Mouse (Mus musculus) forebrain, embryonic 16.5 days (tissue): ENCODE results near the gene Smim24. TPM values are rescaled to one million over a fixed set of nuclear protein-coding genes. Genes with fewer than 3 reads are reported as not detected.

Experiments used
- ATAC-seq: fragments of 200-750 bp; cut with Nextera tagmentation; 2 replicates; pipeline ENCODE4 v1.8.0; 2017; ENCODE audit warnings: mild to moderate bottlenecking, moderate library complexity
- H3K27ac ChIP-seq: fragments of 300-500 bp; sonication (generic); 2 replicates; pipeline ENCODE4 v1.5.1; 2014; ENCODE audit warnings: low read length, control low read depth
- H3K27me3 ChIP-seq: fragments of 300-500 bp; sonication (generic); replicated peaks from 2 replicates; pipeline ENCODE4 v1.6.1; 2014; ENCODE audit warnings: low read length; ENCODE audit not compliant: control insufficient read depth, insufficient read depth
- H3K36me3 ChIP-seq: fragments of 300-500 bp; sonication (generic); 2 replicates; pipeline ENCODE4 v1.6.1; 2014; ENCODE audit not compliant: control insufficient read depth, insufficient read depth
- H3K4me1 ChIP-seq: fragments of 300-500 bp; sonication (generic); replicated peaks from 2 replicates; pipeline ENCODE4 v1.6.1; 2014; ENCODE audit warnings: low read length; ENCODE audit not compliant: control insufficient read depth, insufficient read depth
- H3K4me2 ChIP-seq: fragments of 300-500 bp; sonication (generic); 2 replicates; pipeline ENCODE4 v1.6.1; 2014; ENCODE audit warnings: mild to moderate bottlenecking, low read length, control low read depth
- H3K4me3 ChIP-seq: fragments of 300-500 bp; sonication (generic); replicated peaks from 2 replicates; pipeline ENCODE4 v1.5.1; 2014; ENCODE audit warnings: mild to moderate bottlenecking, low read length, control low read depth
- H3K9ac ChIP-seq: fragments of 300-500 bp; sonication (generic); replicated peaks from 2 replicates; pipeline ENCODE4 v1.6.1; 2014; ENCODE audit warnings: low read depth, low read length, control low read depth
- H3K9me3 ChIP-seq: fragments of 300-500 bp; sonication (generic); 2 replicates; pipeline ENCODE4 v1.6.1; 2016; ENCODE audit warnings: low read length; ENCODE audit not compliant: control insufficient read depth
- WGBS: fragments of 180-500 bp; shearing (Covaris S2); extraction: QIAGEN DNeasy Blood & Tissue Kit; methylation state at CpG from one replicate; pipeline ENCODE4 v1.1.7; 2014; 5-methylcytosine and 5-hydroxymethylcytosine counted together
- polyA plus RNA-seq: library from polyadenylated mRNA; unstranded; fragments of >200 nt; fragmentation: Nextera tagmentation; extraction: Ambion mirVana; gene quantifications from 2 replicates; pipeline ENCODE4 v1.2.1, GENCODE M21; 2015

The Smim24 gene
- polyA plus RNA-seq, 1 experiment from 2014 or later = 1.2 TPM

- H3K4me1 ChIP-seq = peaks cover 45% of the 10 kb centered on the region
- no peaks in the 10 kb centered on the region for H3K9me3 ChIP-seq
- no peak overlapping the region for H3K9ac ChIP-seq
- H3K4me2 ChIP-seq = no peak overlapping the region
- 84% methylated on average over 3 of the region's 3 CpGs for WGBS
- H3K27me3 ChIP-seq = peaks cover 3% of the 10 kb centered on the region; the same call in 1 of the 2 replicates
- ATAC-seq = no peak
- no peak overlapping the region for H3K27ac ChIP-seq
- H3K4me3 ChIP-seq = no peak overlapping the region
- H3K36me3 ChIP-seq = no peaks in the 10 kb centered on the region
These were observed 29.9 kb downstream of the Smim24 start for GRCm38 (mm10) chr10:81422661-81423217.

- Histone ChIP-seq H3K27me3 (peaks cover 3% of the 10 kb centered on the region; the same call in 1 of the 2 replicates), H3K27ac (no peak overlapping the region), H3K4me1 (peaks cover 36% of the 10 kb centered on the region), H3K9ac (no peak overlapping the region), H3K4me3 (no peak overlapping the region), H3K9me3 (no peaks in the 10 kb centered on the region), H3K36me3 (no peaks in the 10 kb centered on the region), H3K4me2 (no peak overlapping the region)
- 68% methylated on average over 4 of the region's 4 CpGs for WGBS
- no peak for ATAC-seq
These were observed 30.8 kb downstream of the Smim24 start for GRCm38 (mm10) chr10:81423476-81424245.

GRCm38 (mm10) chr10:81424246-81425051 lies 31.6 kb downstream of the Smim24 start:
- H3K27me3 ChIP-seq = peaks cover 3% of the 10 kb centered on the region; the same call in 1 of the 2 replicates
- peak overlapping the region; percentile 47; the same call in 1 of the 2 replicates for H3K27ac ChIP-seq
- H3K36me3 ChIP-seq = no peaks in the 10 kb centered on the region
- H3K9ac ChIP-seq = no peak overlapping the region
- H3K4me2 ChIP-seq = peak overlapping the region; percentile 20
- H3K9me3 ChIP-seq = no peaks in the 10 kb centered on the region
- 6% methylated on average over 22 of the region's 25 CpGs for WGBS
- H3K4me1 ChIP-seq = peaks cover 34% of the 10 kb centered on the region
- ATAC-seq = no peak
- H3K4me3 ChIP-seq = no peak overlapping the region

GRCm38 (mm10) chr10:81425236-81425850 lies 32.5 kb downstream of the Smim24 start:
- H3K27ac ChIP-seq = peak overlapping the region; percentile 47
- 32% methylated on average over 10 of the region's 10 CpGs for WGBS

GRCm38 (mm10) chr10:81426081-81426671 lies 33.3 kb downstream of the Smim24 start:
- Histone ChIP-seq H3K9me3 (no peaks in the 10 kb centered on the region), H3K4me2 (peak overlapping the region; percentile 67), H3K36me3 (no peaks in the 10 kb centered on the region), H3K4me1 (peaks cover 40% of the 10 kb centered on the region), H3K27ac (0 out of 2 replicates have a peak overlapping the region, but pooled peaks have one; percentile 27), H3K4me3 (peak overlapping the region; percentile 45), H3K27me3 (peaks cover 3% of the 10 kb centered on the region; the same call in 1 of the 2 replicates), H3K9ac (peak overlapping the region; percentile 58)
- under 1% methylated on average over 20 of the region's 33 CpGs for WGBS
- ATAC-seq = no peak

More at GRCm38 (mm10) chr10:81425236-81425850, 32.5 kb downstream of the Smim24 start:
- Histone ChIP-seq H3K9me3 (no peaks in the 10 kb centered on the region), H3K9ac (0 out of 2 replicates have a peak overlapping the region, but pooled peaks have one; percentile 17), H3K4me2 (peak overlapping the region; percentile 67), H3K27me3 (peaks cover 3% of the 10 kb centered on the region; the same call in 1 of the 2 replicates), H3K36me3 (no peaks in the 10 kb centered on the region), H3K4me3 (no peak overlapping the region), H3K4me1 (peaks cover 37% of the 10 kb centered on the region)
- ATAC-seq = no peak

- peaks cover 46% of the 10 kb centered on the region for H3K4me1 ChIP-seq
- peaks cover 3% of the 10 kb centered on the region; the same call in 1 of the 2 replicates for H3K27me3 ChIP-seq
- H3K9me3 ChIP-seq = no peaks in the 10 kb centered on the region
- peak overlapping the region; percentile 45 for H3K4me3 ChIP-seq
- peak overlapping the region; percentile 58 for H3K9ac ChIP-seq
- no peak overlapping the region for H3K27ac ChIP-seq
- peak overlapping the region; percentile 67 for H3K4me2 ChIP-seq
- ATAC-seq = no peak
- WGBS = 2% methylated on average over 30 of the region's 38 CpGs
- no peaks in the 10 kb centered on the region for H3K36me3 ChIP-seq
These were observed 34.0 kb downstream of the Smim24 start for GRCm38 (mm10) chr10:81426897-81427296.

GRCm38 (mm10) chr10:81427327-81427726 lies 34.5 kb downstream of the Smim24 start:
- ATAC-seq = no peak
- peak overlapping the region; percentile 58; the same call in 1 of the 2 replicates for H3K9ac ChIP-seq
- H3K4me1 ChIP-seq = peaks cover 47% of the 10 kb centered on the region

GRCm38 (mm10) chr10:81427804-81428506 lies 35.1 kb downstream of the Smim24 start:
- H3K4me3 ChIP-seq = no peak overlapping the region
- H3K4me1 ChIP-seq = peaks cover 51% of the 10 kb centered on the region
- H3K9ac ChIP-seq = no peak overlapping the region
- H3K27ac ChIP-seq = no peak overlapping the region
- H3K27me3 ChIP-seq = peaks cover 3% of the 10 kb centered on the region; the same call in 1 of the 2 replicates
- H3K4me2 ChIP-seq = no peak overlapping the region
- no peaks in the 10 kb centered on the region for H3K36me3 ChIP-seq
- no peaks in the 10 kb centered on the region for H3K9me3 ChIP-seq
- ATAC-seq = no peak
- WGBS = 80% methylated on average over 8 of the region's 8 CpGs

More at GRCm38 (mm10) chr10:81427327-81427726, 34.5 kb downstream of the Smim24 start:
- Histone ChIP-seq H3K36me3 (no peaks in the 10 kb centered on the region), H3K4me3 (peak overlapping the region; percentile 45), H3K27ac (no peak overlapping the region), H3K27me3 (peaks cover 3% of the 10 kb centered on the region; the same call in 1 of the 2 replicates), H3K9me3 (no peaks in the 10 kb centered on the region), H3K4me2 (peak overlapping the region; percentile 67)
- 31% methylated on average over 3 of the region's 3 CpGs for WGBS
